Mouse (Mus musculus): ENCODE measurements around the gene Hoxc10. TPM values are rescaled to one million over a fixed set of nuclear protein-coding genes. Genes with fewer than 3 reads are reported as not detected.

The Hoxc10 gene
- total and polyA plus RNA-seq, 2 experiments = not detected

GRCm38 (mm10) chr15:102921053-102922011 lies 45.3 kb upstream of the Hoxc10 start, which contains the start of gene Hoxc13:
Hoxc13 (plus strand) TSS chr15:102921103.
- TF ChIP-seq POLR2A (IDR thresholded peaks at IDR 0.05; ENCODE audit: extremely low read depth, insufficient read depth, low read length) (no peak), CTCF (IDR thresholded peaks at IDR 0.05; ENCODE audit: low read depth, low read length) (no peak)
- peaks cover 33% of the 10 kb centered on the region for H3K27me3 ChIP-seq (ENCODE audit: control insufficient read depth, insufficient read depth, low read length)
- no peaks in the 10 kb centered on the region for H3K79me2 ChIP-seq (ENCODE audit: control insufficient read depth, insufficient read depth, low read length)
- no peak within 1 kb of the TSS for H3K27ac ChIP-seq (replicated peaks; ENCODE audit: insufficient read depth, low read depth, low read length)
- no peak for DNase-seq (ENCODE audit: extremely low read depth, low read depth, low spot score)
- WGBS = 5% methylated on average over 79 of the region's 88 CpGs
- H3K36me3 ChIP-seq (ENCODE audit: control insufficient read depth, insufficient read depth, low read length) = no peaks in the 10 kb centered on the region
- no peak within 1 kb of the TSS for H3K4me3 ChIP-seq (ENCODE audit: insufficient read depth, low read depth, low read length)
- H3K4me1 ChIP-seq (ENCODE audit: control insufficient read depth, insufficient read depth, low read length) = no peaks in the 10 kb centered on the region
- no peak within 1 kb of the TSS for H3K9ac ChIP-seq (ENCODE audit: low read depth, low read length)

GRCm38 (mm10) chr15:102922012-102922362 lies 44.6 kb upstream of the Hoxc10 start:
- Histone ChIP-seq H3K4me1 (ENCODE audit: control insufficient read depth, insufficient read depth, low read length) (no peaks in the 10 kb centered on the region), H3K9ac (ENCODE audit: low read depth, low read length) (no peak overlapping the region), H3K79me2 (ENCODE audit: control insufficient read depth, insufficient read depth, low read length) (no peaks in the 10 kb centered on the region), H3K4me3 (ENCODE audit: insufficient read depth, low read depth, low read length) (no peak overlapping the region), H3K36me3 (ENCODE audit: control insufficient read depth, insufficient read depth, low read length) (no peaks in the 10 kb centered on the region), H3K27ac (replicated peaks; ENCODE audit: insufficient read depth, low read depth, low read length) (no peak overlapping the region), H3K27me3 (ENCODE audit: control insufficient read depth, insufficient read depth, low read length) (peaks cover 31% of the 10 kb centered on the region)
- no peak for DNase-seq (ENCODE audit: extremely low read depth, low read depth, low spot score)
- TF ChIP-seq POLR2A (IDR thresholded peaks at IDR 0.05; ENCODE audit: extremely low read depth, insufficient read depth, low read length) (no peak), CTCF (IDR thresholded peaks at IDR 0.05; ENCODE audit: low read depth, low read length) (no peak)
- 4% methylated on average over 24 of the region's 24 CpGs for WGBS

GRCm38 (mm10) chr15:102922636-102923500 lies 43.7 kb upstream of the Hoxc10 start:
- Histone ChIP-seq H3K27ac (replicated peaks; ENCODE audit: insufficient read depth, low read depth, low read length) (no peak overlapping the region), H3K4me3 (ENCODE audit: insufficient read depth, low read depth, low read length) (no peak overlapping the region), H3K36me3 (ENCODE audit: control insufficient read depth, insufficient read depth, low read length) (no peaks in the 10 kb centered on the region), H3K9ac (ENCODE audit: low read depth, low read length) (no peak overlapping the region), H3K79me2 (ENCODE audit: control insufficient read depth, insufficient read depth, low read length) (no peaks in the 10 kb centered on the region), H3K4me1 (ENCODE audit: control insufficient read depth, insufficient read depth, low read length) (no peaks in the 10 kb centered on the region), H3K27me3 (ENCODE audit: control insufficient read depth, insufficient read depth, low read length) (peaks cover 33% of the 10 kb centered on the region)
- TF ChIP-seq POLR2A (IDR thresholded peaks at IDR 0.05; ENCODE audit: extremely low read depth, insufficient read depth, low read length) = no peak
- TF ChIP-seq CTCF (IDR thresholded peaks at IDR 0.05; ENCODE audit: low read depth, low read length) = no peak
- WGBS = 28% methylated on average over 6 of the region's 6 CpGs
- DNase-seq (ENCODE audit: extremely low read depth, low read depth, low spot score) = no peak

- H3K27me3 ChIP-seq (ENCODE audit: control insufficient read depth, insufficient read depth, low read length) = peaks cover 21% of the 10 kb centered on the region; the same call in 1 of the 2 replicates
- no peaks in the 10 kb centered on the region for H3K4me1 ChIP-seq (ENCODE audit: control insufficient read depth, insufficient read depth, low read length)
- no peak for DNase-seq (ENCODE audit: extremely low read depth, low read depth, low spot score)
- no peaks in the 10 kb centered on the region for H3K79me2 ChIP-seq (ENCODE audit: control insufficient read depth, insufficient read depth, low read length)
- no peaks in the 10 kb centered on the region for H3K36me3 ChIP-seq (ENCODE audit: control insufficient read depth, insufficient read depth, low read length)
- TF ChIP-seq CTCF (IDR thresholded peaks at IDR 0.05; ENCODE audit: low read depth, low read length) (no peak), POLR2A (IDR thresholded peaks at IDR 0.05; ENCODE audit: extremely low read depth, insufficient read depth, low read length) (no peak)
- no peak overlapping the region for H3K9ac ChIP-seq (ENCODE audit: low read depth, low read length)
- WGBS = 4% methylated on average over 40 of the region's 40 CpGs
- H3K27ac ChIP-seq (replicated peaks; ENCODE audit: insufficient read depth, low read depth, low read length) = no peak overlapping the region
- no peak overlapping the region for H3K4me3 ChIP-seq (ENCODE audit: insufficient read depth, low read depth, low read length)
Observed at GRCm38 (mm10) chr15:102927032-102927645, 39.5 kb upstream of the Hoxc10 start.

GRCm38 (mm10) chr15:102931706-102932358 lies 34.8 kb upstream of the Hoxc10 start:
- Histone ChIP-seq H3K79me2 (ENCODE audit: control insufficient read depth, insufficient read depth, low read length) (0 out of 2 replicates have a peak, but pooled peaks cover under 1% of the 10 kb centered on the region), H3K36me3 (ENCODE audit: control insufficient read depth, insufficient read depth, low read length) (no peaks in the 10 kb centered on the region), H3K4me1 (ENCODE audit: control insufficient read depth, insufficient read depth, low read length) (no peaks in the 10 kb centered on the region), H3K27ac (replicated peaks; ENCODE audit: insufficient read depth, low read depth, low read length) (no peak overlapping the region), H3K4me3 (ENCODE audit: insufficient read depth, low read depth, low read length) (no peak overlapping the region), H3K9ac (ENCODE audit: low read depth, low read length) (no peak overlapping the region), H3K27me3 (ENCODE audit: control insufficient read depth, insufficient read depth, low read length) (peaks cover 23% of the 10 kb centered on the region)
- TF ChIP-seq POLR2A (IDR thresholded peaks at IDR 0.05; ENCODE audit: extremely low read depth, insufficient read depth, low read length) (no peak), CTCF (IDR thresholded peaks at IDR 0.05; ENCODE audit: low read depth, low read length) (no peak)
- DNase-seq (ENCODE audit: extremely low read depth, low read depth, low spot score) = no peak
- WGBS = 4% methylated on average over 23 of the region's 23 CpGs

Measured in liver, adult 2 months (tissue).